Mouse (Mus musculus) lung, postnatal 0 days (tissue): ENCODE measurements at regions not wholly inside any gene's neighbourhood (a gene's known extent, or its start where the extent isn't known, plus 50 kb on each side); places are given as distances from the start of the nearest gene placed in this dataset.

Source experiments
- CTCF ChIP-seq: IDR thresholded peaks from 2 replicates; pipeline ENCODE4 v1.5.1; 2016; ENCODE audit warnings: antibody characterized with exemption, mild to moderate bottlenecking
- EP300 ChIP-seq: IDR thresholded peaks from 2 replicates; pipeline ENCODE4 v1.6.1; 2016; ENCODE audit warnings: antibody characterized with exemption, mild to moderate bottlenecking, control low read depth

DNA sequence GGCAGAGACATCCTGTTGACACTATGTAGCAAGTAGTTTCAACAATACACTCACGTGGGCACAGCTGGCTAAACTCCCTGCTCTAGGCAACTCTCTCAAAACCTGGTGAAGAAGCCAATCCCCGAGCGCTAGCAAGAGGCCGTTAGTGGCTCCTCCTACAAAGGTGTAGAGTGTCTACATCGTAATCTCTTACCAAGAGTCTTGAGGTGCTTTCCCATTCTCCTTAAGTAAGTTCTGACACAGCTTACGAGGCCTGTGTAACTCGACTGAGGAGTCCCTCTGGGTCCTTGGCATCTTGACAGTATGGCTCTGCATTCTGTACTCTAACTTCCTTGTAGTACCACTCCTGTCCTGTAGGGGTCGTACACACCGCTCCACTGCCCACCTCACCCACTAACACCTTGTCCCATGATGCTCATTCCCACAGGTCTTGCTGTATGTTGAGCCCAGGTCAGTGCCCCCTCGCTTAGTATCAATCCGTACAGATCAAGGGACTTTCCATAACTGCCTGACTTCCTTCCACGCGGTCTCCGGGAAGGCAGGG lies 167.7 kb upstream of the Plxnc1 start:
- peak; percentile 75 for TF ChIP-seq CTCF
- no peak; the same call in 1 of the 2 replicates for TF ChIP-seq EP300
